Mouse (Mus musculus) adipocyte (in vitro differentiated cells): ENCODE data around the gene Galnt14.

Source experiments
- DNase-seq: peaks from one replicate; pipeline ENCODE4 v3.0.0-alpha.2; 2016; ENCODE audit warnings: low spot score

Gene Galnt14

DNA sequence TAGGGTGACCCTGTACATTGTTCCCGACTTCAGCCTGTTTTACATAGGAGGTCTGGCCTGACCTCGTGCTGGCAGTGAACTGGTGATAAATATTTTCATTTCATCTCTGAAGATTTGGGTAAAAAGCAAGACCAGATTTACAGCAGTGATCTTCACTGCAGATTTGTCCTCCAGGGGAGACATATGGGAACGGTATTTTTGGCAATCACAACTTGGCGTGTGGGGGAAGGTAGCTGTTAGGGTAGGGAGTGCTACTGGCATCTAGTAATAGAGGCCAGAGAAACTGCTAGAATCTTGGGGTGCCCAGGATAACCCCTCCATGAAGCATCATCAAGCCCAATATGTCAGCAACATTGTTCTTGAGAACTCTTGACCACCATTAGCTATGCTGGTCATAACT is 138.3 kb downstream of the Galnt14 start:
- no peak for DNase-seq

GRCm38 (mm10) chr17:73568204-73568603 is 142.0 kb downstream of the Galnt14 start:
- DNase-seq = no peak

DNA sequence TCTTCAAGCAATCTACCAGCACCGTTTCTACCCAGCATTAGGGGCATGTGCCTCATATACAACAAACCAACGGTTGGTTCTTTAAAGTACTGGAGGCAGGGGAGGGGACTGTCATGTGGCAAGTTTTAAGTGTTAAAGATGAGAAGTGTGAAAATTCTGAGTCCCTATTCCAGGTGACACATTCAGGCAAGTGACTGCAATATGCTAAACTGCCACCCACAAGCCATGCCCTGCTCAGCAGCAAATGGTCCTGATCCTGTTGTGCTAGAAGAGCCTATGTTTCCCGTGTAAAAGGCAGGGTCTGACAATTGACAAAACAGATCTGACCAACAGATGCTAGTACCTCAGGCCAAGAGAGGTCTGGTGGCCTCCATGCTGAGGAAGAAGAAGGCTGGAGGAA is 149.1 kb downstream of the Galnt14 start:
- DNase-seq = no peak

DNA sequence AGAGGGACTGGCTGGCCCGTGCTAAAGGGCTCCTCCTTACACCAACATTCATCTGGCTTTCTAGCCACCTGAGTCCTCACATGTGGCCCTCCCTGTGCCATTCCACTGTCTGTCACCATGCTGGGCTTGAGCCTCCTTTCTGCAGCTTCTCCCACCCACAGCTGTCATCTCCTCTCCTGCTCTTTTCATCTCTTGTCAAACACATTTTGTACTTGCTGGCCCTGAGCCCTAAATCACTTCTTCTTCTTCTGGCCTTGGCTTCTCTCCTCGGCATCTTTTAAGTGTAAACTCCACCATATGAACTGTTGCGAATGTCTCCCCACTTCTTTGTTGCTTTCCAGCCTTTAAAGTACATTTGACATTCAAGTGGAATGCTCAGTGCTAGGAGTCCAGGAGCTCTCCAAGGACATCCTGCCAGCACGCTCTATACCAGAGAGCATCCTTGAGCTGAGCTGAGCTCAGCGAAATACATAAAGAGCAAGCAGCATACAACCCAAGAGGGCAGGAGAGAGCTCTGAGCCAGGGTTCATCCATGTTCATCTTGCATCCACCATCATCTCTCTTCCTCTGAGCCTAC is 150.0 kb downstream of the Galnt14 start:
- no peak for DNase-seq

- no peak for DNase-seq
These were observed 150.8 kb downstream of the Galnt14 start for GRCm38 (mm10) chr17:73559498-73559897.

- no peak for DNase-seq
These were observed 153.2 kb downstream of the Galnt14 start for GRCm38 (mm10) chr17:73557101-73557500.

DNA sequence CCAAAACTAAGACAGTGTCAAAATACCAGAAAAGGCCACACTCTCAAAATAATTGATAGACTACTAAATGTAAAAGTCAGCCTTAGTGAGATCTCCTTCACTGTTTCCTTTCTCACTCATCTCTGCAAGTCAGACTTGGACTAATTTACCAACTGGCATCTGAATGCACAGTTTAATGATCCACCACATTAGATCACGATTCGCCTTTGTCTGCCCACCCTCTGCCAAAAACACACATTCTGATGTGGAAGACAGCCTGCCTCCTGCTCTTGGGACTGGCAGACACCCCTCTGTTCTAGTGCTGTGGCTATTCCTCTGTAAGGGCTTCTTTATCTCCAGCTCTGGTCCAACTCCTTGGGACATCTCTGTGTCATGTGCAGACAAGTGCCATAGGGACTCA is 153.8 kb downstream of the Galnt14 start:
- DNase-seq = no peak

DNA sequence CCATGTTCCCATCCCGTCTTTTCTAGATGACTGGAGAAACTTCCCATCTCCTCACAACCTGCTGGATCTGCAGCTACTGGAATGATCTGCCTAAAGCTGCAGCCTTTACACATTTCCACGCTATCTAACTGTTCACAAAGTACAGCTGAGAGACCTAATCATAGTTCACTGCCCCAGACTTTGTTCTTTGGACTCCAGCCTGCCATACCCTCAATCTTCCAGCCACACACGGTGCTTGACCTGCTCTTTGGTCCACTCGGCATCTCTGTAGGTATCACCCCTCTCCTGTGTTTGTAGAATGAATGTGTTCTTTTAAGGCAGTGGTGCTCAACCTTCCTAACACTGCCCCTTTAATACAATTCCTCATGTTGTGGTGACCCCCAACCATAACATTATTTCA is 155.6 kb downstream of the Galnt14 start:
- DNase-seq = no peak

GRCm38 (mm10) chr17:73548783-73549566 is 161.3 kb downstream of the Galnt14 start:
- DNase-seq = no peak

DNA sequence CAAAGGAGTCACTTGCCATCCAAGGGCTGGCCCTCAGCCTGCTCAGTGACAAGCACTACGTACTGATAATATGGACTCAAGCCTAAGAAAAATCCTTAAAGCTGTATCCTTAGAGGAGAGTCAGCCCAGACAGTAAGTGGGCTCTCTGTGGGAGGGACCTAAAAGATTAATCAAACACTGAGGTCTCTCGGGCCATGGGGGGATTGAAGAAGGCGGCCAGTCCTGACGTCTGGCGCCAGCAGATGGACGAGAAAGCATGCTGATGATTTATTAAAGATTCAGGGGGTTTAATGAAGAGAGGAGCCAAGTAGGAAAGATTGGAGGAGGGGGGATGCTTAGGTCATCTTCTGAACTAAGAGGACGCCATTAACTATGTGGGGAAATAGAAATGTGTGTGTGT is 162.1 kb downstream of the Galnt14 start:
- DNase-seq = no peak

GRCm38 (mm10) chr17:73547483-73547882 is 162.8 kb downstream of the Galnt14 start:
- no peak for DNase-seq

GRCm38 (mm10) chr17:73541911-73542310 is 168.3 kb downstream of the Galnt14 start:
- DNase-seq = no peak

GRCm38 (mm10) chr17:73541233-73541570 is 169.1 kb downstream of the Galnt14 start:
- no peak for DNase-seq

GRCm38 (mm10) chr17:73540409-73541232 is 169.6 kb downstream of the Galnt14 start:
- no peak for DNase-seq

- DNase-seq = no peak
These were observed 178.4 kb downstream of the Galnt14 start for GRCm38 (mm10) chr17:73531896-73532295.

GRCm38 (mm10) chr17:73522169-73522568 is 188.1 kb downstream of the Galnt14 start:
- DNase-seq = no peak

DNA sequence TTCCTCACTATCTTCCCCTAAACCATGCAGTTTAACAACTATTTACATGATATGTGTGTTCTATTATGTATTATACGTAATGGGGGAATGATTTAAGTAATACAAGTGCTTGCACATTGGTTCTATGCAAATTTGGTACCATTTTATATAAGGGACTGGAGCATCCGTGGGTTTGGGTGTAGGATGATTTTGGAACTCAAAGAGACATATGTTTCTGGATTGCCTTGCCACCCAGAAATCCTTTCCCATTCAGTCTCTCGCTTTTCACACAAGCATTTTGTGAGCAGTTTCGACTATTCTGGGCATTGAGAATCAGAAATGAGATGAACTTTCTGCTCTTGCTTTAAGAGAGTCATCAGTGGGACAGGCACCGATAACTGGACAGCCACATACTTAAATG is 190.9 kb downstream of the Galnt14 start:
- no peak for DNase-seq

DNA sequence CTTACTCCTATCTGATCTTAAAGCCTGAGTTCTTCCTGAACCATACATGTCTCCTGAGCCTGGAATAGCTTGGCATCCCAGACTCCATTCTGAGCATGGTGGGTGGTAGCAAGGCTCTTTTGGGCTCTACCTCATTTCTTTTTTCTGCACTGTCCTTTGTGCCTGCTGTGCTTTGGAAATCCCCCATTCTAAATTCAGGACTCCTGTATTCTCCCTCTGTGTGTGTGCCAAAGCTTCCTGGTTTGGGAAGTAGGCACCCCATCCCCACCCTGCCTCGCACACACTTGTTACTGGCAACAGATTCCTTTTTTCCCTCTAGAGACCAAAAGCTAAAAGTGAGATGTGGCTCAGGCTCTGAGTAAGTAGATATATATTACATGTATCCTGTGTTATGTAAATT is 191.9 kb downstream of the Galnt14 start:
- no peak for DNase-seq

DNA sequence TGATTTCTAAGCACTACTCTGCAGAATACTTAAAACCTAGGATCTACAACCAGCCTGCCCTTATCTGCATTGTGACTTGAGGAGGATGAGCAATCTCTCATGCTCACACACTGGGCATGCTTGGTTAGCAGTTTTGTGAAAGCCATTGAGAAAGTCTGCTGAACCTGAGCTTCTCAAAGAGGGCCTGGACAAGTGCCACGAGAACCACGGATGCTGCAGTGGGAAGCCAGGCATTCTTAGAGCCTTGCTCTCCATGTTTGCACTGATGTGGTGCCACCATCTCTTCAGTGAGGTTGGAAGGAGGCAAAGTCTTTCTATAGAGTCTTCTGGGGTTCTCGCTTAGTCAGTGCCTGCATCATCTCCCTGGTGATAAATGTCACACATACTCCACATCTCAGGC is 194.7 kb downstream of the Galnt14 start:
- DNase-seq = no peak

GRCm38 (mm10) chr17:73514862-73515261 is 195.4 kb downstream of the Galnt14 start:
- no peak for DNase-seq

GRCm38 (mm10) chr17:73514258-73514657 is 196.0 kb downstream of the Galnt14 start:
- DNase-seq = no peak

GRCm38 (mm10) chr17:73512844-73513243 is 197.4 kb downstream of the Galnt14 start:
- DNase-seq = no peak
